Mouse (Mus musculus): ENCODE results near the gene Atg101. TPM values are rescaled to one million over a fixed set of nuclear protein-coding genes. Genes with fewer than 3 reads are reported as not detected.

Atg101 gene
- polyA plus RNA-seq, 1 experiment from 2014 or later = 80.1 TPM

GRCm38 (mm10) chr15:101256463-101257206 is 27.4 kb upstream of the Atg101 start:
- no peaks in the 10 kb centered on the region for H3K27me3 ChIP-seq
- H3K4me1 ChIP-seq = peaks cover 27% of the 10 kb centered on the region
- H3K9ac ChIP-seq = no peak overlapping the region
- H3K4me2 ChIP-seq = no peak overlapping the region
- no peaks in the 10 kb centered on the region for H3K9me3 ChIP-seq (replicated peaks)
- ATAC-seq (replicated peaks; ENCODE audit: low FRiP score) = no peak
- H3K4me3 ChIP-seq (replicated peaks) = no peak overlapping the region
- WGBS = 72% methylated on average over 14 of the region's 14 CpGs
- no peak overlapping the region for H3K27ac ChIP-seq
- H3K36me3 ChIP-seq = no peaks in the 10 kb centered on the region

GRCm38 (mm10) chr15:101258420-101258819 is 25.7 kb upstream of the Atg101 start:
- Histone ChIP-seq H3K9me3 (replicated peaks) (no peaks in the 10 kb centered on the region), H3K27me3 (no peaks in the 10 kb centered on the region), H3K36me3 (no peaks in the 10 kb centered on the region), H3K9ac (no peak overlapping the region), H3K27ac (no peak overlapping the region), H3K4me3 (replicated peaks) (no peak overlapping the region), H3K4me2 (no peak overlapping the region), H3K4me1 (peaks cover 36% of the 10 kb centered on the region)
- 78% methylated on average over 11 of the region's 11 CpGs for WGBS
- ATAC-seq (replicated peaks; ENCODE audit: low FRiP score) = no peak

GRCm38 (mm10) chr15:101259922-101260321 is 24.1 kb upstream of the Atg101 start:
- ATAC-seq (replicated peaks; ENCODE audit: low FRiP score) = no peak
- no peaks in the 10 kb centered on the region for H3K36me3 ChIP-seq
- H3K27ac ChIP-seq = peak overlapping the region; percentile 83; the same call in 1 of the 2 replicates
- no peaks in the 10 kb centered on the region for H3K9me3 ChIP-seq (replicated peaks)
- H3K27me3 ChIP-seq = no peaks in the 10 kb centered on the region
- no peak overlapping the region for H3K4me3 ChIP-seq (replicated peaks)
- 85% methylated on average over 3 of the region's 3 CpGs for WGBS
- H3K4me2 ChIP-seq = no peak overlapping the region
- peaks cover 30% of the 10 kb centered on the region for H3K4me1 ChIP-seq
- no peak overlapping the region for H3K9ac ChIP-seq

- no peak overlapping the region for H3K4me2 ChIP-seq
- H3K4me3 ChIP-seq (replicated peaks) = no peak overlapping the region
- H3K9me3 ChIP-seq (replicated peaks) = no peaks in the 10 kb centered on the region
- no peaks in the 10 kb centered on the region for H3K36me3 ChIP-seq
- 0 out of 2 replicates have a peak, but pooled peaks cover 5% of the 10 kb centered on the region for H3K27me3 ChIP-seq
- H3K9ac ChIP-seq = no peak overlapping the region
- ATAC-seq (replicated peaks; ENCODE audit: low FRiP score) = no peak
- 40% methylated on average over 10 of the region's 10 CpGs for WGBS
- H3K4me1 ChIP-seq = peaks cover 32% of the 10 kb centered on the region
- H3K27ac ChIP-seq = peak overlapping the region; percentile 83
Measured at GRCm38 (mm10) chr15:101260387-101260786, 23.7 kb upstream of the Atg101 start.

DNA sequence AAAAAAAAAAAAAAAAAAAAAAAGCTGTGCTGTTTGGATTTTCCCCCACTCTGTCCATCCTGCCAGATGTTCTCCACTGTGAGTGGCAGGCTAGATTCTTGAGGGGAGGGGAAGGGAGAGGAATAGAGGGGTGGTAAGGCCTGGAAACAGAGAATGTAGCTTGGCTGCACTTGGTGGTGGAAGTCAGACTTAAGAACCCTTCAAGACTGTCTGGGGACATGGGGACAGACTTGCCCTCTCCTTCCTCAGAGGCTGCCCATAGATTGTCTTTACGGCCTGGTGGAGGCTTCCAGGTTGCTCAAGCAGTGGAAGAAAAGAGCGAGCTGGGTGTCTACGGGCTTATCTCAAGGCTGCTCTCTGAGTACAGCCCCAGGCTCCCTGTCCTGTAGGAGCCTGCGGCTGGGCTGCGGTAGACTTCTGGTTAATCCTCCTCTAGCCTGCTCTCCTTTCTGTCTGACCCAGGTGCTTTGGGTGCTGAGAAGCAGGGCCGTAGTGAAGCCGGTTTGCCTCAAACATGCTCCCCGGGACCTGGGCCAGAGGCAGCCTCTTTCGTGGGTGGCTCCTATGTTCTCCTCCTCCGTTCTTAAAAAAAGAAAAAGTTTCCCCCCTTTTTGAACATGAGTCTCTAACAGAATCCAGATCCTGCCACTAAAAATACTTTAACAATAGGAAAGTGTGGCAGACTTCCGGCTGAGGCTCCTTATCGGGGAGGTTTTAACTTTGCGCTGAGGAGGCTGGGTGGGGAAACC is 23.0 kb upstream of the Atg101 start:
- H3K27ac ChIP-seq = peak overlapping the region; percentile 83
- H3K4me2 ChIP-seq = no peak overlapping the region
- H3K4me3 ChIP-seq (replicated peaks) = no peak overlapping the region
- ATAC-seq (replicated peaks; ENCODE audit: low FRiP score) = no peak
- 70% methylated on average over 13 of the region's 13 CpGs for WGBS
- H3K27me3 ChIP-seq = peaks cover 11% of the 10 kb centered on the region; the same call in 1 of the 2 replicates
- peaks cover 39% of the 10 kb centered on the region for H3K4me1 ChIP-seq
- no peak overlapping the region for H3K9ac ChIP-seq
- no peaks in the 10 kb centered on the region for H3K36me3 ChIP-seq
- no peaks in the 10 kb centered on the region for H3K9me3 ChIP-seq (replicated peaks)

DNA sequence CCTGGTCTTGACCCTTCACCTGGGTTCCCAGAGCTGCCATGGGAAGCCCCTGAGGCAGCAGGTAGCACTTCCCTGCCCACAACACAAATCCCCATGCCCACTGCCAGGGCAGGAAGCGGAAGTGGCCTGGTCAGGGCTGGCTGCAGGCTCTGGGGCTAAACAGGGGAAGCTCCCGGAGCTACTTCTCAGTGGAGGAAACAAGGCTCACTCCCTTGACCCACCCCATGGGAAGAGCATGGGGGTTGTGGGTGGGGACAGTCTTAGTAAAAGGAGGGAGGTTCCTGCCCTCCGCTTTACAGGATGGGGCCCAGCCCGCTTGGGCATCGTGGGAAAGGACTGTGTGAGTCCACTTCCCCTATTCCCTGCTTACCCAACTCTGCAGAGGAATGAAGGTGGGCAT is 21.6 kb upstream of the Atg101 start:
- H3K9ac ChIP-seq = no peak overlapping the region
- H3K9me3 ChIP-seq (replicated peaks) = no peaks in the 10 kb centered on the region
- H3K4me1 ChIP-seq = peaks cover 49% of the 10 kb centered on the region
- ATAC-seq (replicated peaks; ENCODE audit: low FRiP score) = no peak
- WGBS = 66% methylated on average over 5 of the region's 5 CpGs
- H3K27me3 ChIP-seq = peaks cover 18% of the 10 kb centered on the region; the same call in 1 of the 2 replicates
- peak overlapping the region; percentile 83 for H3K27ac ChIP-seq
- H3K4me3 ChIP-seq (replicated peaks) = no peak overlapping the region
- H3K36me3 ChIP-seq = no peaks in the 10 kb centered on the region
- H3K4me2 ChIP-seq = no peak overlapping the region

DNA sequence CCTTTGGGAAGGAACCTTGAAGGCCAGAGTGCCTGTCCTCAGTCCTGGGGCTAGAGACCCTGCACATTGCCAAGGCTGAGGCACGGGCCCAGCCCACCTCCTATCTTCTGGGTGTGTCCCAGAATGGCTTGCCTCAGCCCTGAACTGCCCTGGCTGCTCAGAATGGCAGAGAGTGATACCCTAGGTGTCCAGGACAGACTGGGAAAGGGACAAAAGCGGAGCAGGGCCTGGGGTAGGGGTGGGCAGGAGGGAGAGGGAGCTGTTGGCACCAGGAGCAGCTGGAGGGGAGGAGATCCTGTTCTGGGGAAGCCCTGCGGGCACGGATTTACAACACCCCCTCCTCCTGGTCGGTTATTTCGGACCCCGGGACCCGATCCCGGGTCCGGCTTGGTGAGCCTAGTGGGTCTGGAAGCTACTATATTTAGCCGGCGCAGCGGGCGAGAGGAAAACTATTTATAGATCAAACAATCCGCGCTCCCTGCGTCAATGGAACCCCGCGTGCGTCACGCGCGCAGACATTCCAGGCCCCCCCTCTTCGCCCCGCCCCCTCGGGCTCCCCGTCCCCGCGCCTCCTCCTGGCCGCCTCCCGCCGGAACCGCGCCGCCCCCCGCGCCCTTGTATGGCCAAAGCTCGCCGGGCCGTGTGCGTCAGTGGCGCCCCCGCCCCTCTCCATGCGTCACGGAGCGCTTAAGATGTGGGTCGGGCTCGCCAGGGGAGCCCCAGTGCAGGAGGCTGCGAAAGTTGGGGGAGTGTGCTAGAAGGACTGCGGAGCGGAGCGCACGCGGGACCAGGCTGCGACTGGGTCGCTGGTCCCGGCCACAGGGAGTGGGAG is 17.7 kb upstream of the Atg101 start:
- Histone ChIP-seq H3K4me3 (replicated peaks) (peak overlapping the region; percentile 56), H3K9me3 (replicated peaks) (no peaks in the 10 kb centered on the region), H3K27me3 (peaks cover 27% of the 10 kb centered on the region; the same call in 1 of the 2 replicates), H3K4me2 (peak overlapping the region; percentile 94), H3K27ac (peak overlapping the region; percentile 45), H3K36me3 (peaks cover 9% of the 10 kb centered on the region), H3K4me1 (peaks cover 55% of the 10 kb centered on the region), H3K9ac (peak overlapping the region; percentile 52)
- peak; percentile 87 for ATAC-seq (replicated peaks; ENCODE audit: low FRiP score)
- WGBS = 1% methylated on average over 57 of the region's 57 CpGs

GRCm38 (mm10) chr15:101267053-101268032 is 16.7 kb upstream of the Atg101 start:
- 3% methylated on average over 25 of the region's 25 CpGs for WGBS
- Histone ChIP-seq H3K4me1 (peaks cover 46% of the 10 kb centered on the region), H3K4me2 (peak overlapping the region; percentile 94), H3K9me3 (replicated peaks) (no peaks in the 10 kb centered on the region), H3K4me3 (replicated peaks) (peak overlapping the region; percentile 56), H3K9ac (peak overlapping the region; percentile 52), H3K36me3 (peaks cover 10% of the 10 kb centered on the region), H3K27ac (peak overlapping the region; percentile 45), H3K27me3 (peaks cover 27% of the 10 kb centered on the region; the same call in 1 of the 2 replicates)
- ATAC-seq (replicated peaks; ENCODE audit: low FRiP score) = peak; percentile 17

- no peaks in the 10 kb centered on the region for H3K9me3 ChIP-seq (replicated peaks)
- H3K27ac ChIP-seq = no peak overlapping the region
- WGBS = 83% methylated on average over 29 of the region's 29 CpGs
- H3K9ac ChIP-seq = no peak overlapping the region
- ATAC-seq (replicated peaks; ENCODE audit: low FRiP score) = no peak
- peaks cover 32% of the 10 kb centered on the region for H3K36me3 ChIP-seq
- no peak overlapping the region for H3K4me2 ChIP-seq
- peaks cover 24% of the 10 kb centered on the region; the same call in 1 of the 2 replicates for H3K27me3 ChIP-seq
- H3K4me3 ChIP-seq (replicated peaks) = no peak overlapping the region
- peaks cover 43% of the 10 kb centered on the region for H3K4me1 ChIP-seq
Measured at GRCm38 (mm10) chr15:101270101-101270820, 13.8 kb upstream of the Atg101 start.

- WGBS = 78% methylated on average over 3 of the region's 3 CpGs
- H3K4me3 ChIP-seq (replicated peaks) = no peak overlapping the region
- no peak overlapping the region for H3K9ac ChIP-seq
- no peaks in the 10 kb centered on the region for H3K9me3 ChIP-seq (replicated peaks)
- no peak overlapping the region for H3K4me2 ChIP-seq
- H3K36me3 ChIP-seq = peaks cover 32% of the 10 kb centered on the region
- peaks cover 16% of the 10 kb centered on the region; the same call in 1 of the 2 replicates for H3K27me3 ChIP-seq
- no peak overlapping the region for H3K27ac ChIP-seq
- no peak for ATAC-seq (replicated peaks; ENCODE audit: low FRiP score)
- peaks cover 34% of the 10 kb centered on the region for H3K4me1 ChIP-seq
Measured at GRCm38 (mm10) chr15:101271107-101271506, 13.0 kb upstream of the Atg101 start.
